Mouse (Mus musculus) embryo, embryonic 11 days (tissue): ENCODE results near the gene Ces2b.
"Not testable (repeated sequence)": the region's sequence is repeated elsewhere in the genome, so short reads cannot be mapped to it uniquely, and the experiment has no call there.

Source experiments
- DNase-seq: peaks from one replicate; pipeline ENCODE4 v3.0.0-alpha.2; 2015

The Ces2b gene

GRCm38 (mm10) chr8:104831440-104831839, at the start of gene Ces2b:
Gene Ces2b (plus strand): TSS chr8:104831572.
- DNase-seq: no peak

- DNase-seq: no peak
Observed at GRCm38 (mm10) chr8:104787049-104787448, 44.3 kb upstream of the Ces2b start.

GRCm38 (mm10) chr8:104788929-104789328, 42.4 kb upstream of the Ces2b start:
- no peak for DNase-seq

GRCm38 (mm10) chr8:104789886-104790680, 41.3 kb upstream of the Ces2b start:
- peak; percentile 38 for DNase-seq

- no peak for DNase-seq
Observed at GRCm38 (mm10) chr8:104799385-104799784, 32.0 kb upstream of the Ces2b start.

GRCm38 (mm10) chr8:104806127-104806526, 25.2 kb upstream of the Ces2b start:
- peak; percentile 9 for DNase-seq

GRCm38 (mm10) chr8:104808542-104809413, 22.6 kb upstream of the Ces2b start:
- no peak for DNase-seq

- DNase-seq: no peak
Observed at GRCm38 (mm10) chr8:104809436-104809835, 21.9 kb upstream of the Ces2b start.

GRCm38 (mm10) chr8:104826912-104827311, 4.5 kb upstream of the Ces2b start:
- DNase-seq: no peak

- DNase-seq: no peak
Observed at GRCm38 (mm10) chr8:104828221-104828620, 3.2 kb upstream of the Ces2b start.

GRCm38 (mm10) chr8:104841360-104842078, 10.1 kb downstream of the Ces2b start:
- no peak for DNase-seq

GRCm38 (mm10) chr8:104846831-104847230, 15.5 kb downstream of the Ces2b start, which contains the start of gene Ces2c:
Gene Ces2c (plus strand): TSS chr8:104847068.
- no peak for DNase-seq

- DNase-seq: no peak
Observed at GRCm38 (mm10) chr8:104847741-104848462, 16.5 kb downstream of the Ces2b start.

- not testable (repeated sequence) for DNase-seq
Observed at GRCm38 (mm10) chr8:104866844-104867531, 35.6 kb downstream of the Ces2b start.

GRCm38 (mm10) chr8:104868876-104869275, 37.5 kb downstream of the Ces2b start:
- DNase-seq: not testable (repeated sequence)

GRCm38 (mm10) chr8:104886223-104886926, 55.0 kb downstream of the Ces2b start:
- not testable (repeated sequence) for DNase-seq
